Mouse (Mus musculus) splenic B cell, adult 2 months (primary cell): Measurements from ENCODE around the gene Dync1li2.

Experiments used
- DNase-seq: peaks from one replicate; pipeline ENCODE4 v3.0.0-alpha.2; 2011; ENCODE audit warnings: low read depth, low spot score
- H3K27me3 ChIP-seq: 2 replicates; pipeline ENCODE4 v1.6.1; 2012; ENCODE audit warnings: mild to moderate bottlenecking, low read length, moderate library complexity, mixed read lengths; ENCODE audit not compliant: control insufficient read depth, poor library complexity, insufficient read depth, severe bottlenecking
- H3K36me3 ChIP-seq: 2 replicates; pipeline ENCODE4 v1.6.1; 2012; ENCODE audit warnings: mild to moderate bottlenecking, low read length, moderate library complexity, mixed read lengths; ENCODE audit not compliant: control insufficient read depth, poor library complexity, insufficient read depth, severe bottlenecking

Dync1li2 gene

DNA sequence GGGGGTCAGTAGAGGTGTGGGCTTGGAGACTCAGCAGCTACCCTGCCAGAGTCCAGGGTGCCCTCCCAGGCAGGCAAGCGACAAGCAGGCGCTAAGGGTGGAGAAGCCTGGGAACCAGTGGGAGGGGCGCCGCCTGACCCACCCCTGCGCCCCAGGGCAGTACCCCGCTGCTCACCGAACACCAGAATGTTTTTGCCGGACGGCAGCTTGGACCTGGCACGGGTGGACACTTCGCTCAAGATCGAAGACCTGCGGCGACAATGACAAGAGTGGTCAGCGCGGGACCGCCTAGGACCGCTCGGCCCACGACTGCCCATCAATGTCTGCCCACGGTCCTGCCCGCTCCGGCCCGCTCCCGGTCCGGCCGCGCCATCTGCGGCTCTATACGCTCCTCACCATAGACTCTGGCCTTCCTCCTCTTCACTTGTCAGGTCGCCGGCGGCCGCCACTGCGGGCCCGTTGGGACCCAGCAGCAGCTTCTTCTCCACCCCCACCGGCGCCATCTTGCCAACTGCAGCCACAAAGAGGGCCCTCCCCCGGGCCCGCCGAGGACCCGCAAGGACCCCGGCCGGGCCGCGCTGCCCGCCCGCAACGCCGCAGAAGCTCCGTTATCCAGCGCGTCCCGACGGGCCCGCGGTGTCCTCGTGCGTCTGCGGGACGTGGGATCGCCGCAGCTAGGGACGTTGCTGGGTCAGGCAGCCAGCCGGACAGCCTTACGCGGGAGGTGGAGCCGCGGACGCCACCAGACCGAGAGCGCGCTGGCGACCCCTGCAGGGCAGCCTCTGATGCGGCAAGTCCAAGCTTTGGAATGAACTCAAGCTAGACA is at the start of gene Dync1li2:
Gene Dync1li2 (minus strand): TSS at position 749 of the 826 bp plus-strand sequence.
- DNase-seq = peak; percentile 92
- Histone ChIP-seq H3K36me3 (peaks cover 3% of the 10 kb centered on the region), H3K27me3 (no peaks in the 10 kb centered on the region)

DNA sequence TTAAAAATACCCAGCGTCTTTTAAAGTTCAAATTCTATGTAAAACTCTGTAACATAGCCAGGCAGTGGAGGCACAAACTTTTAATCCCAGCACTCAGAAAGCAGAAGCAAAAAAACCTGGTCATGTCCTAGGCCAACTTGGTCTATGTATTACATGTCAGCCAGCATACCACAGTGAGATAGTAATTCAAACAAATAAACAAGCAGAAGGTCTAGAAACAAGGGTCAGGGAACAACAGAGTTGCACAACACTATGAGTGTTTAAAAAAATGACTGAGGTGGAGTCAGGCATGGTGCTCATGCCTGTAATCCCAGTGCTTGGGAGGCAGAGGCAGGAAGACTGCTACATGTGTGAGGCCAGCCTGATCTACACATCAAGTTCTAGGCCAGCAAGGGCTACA is 36.2 kb upstream of the Dync1li2 start:
- no peak for DNase-seq
- no peaks in the 10 kb centered on the region for H3K27me3 ChIP-seq
- no peaks in the 10 kb centered on the region for H3K36me3 ChIP-seq

DNA sequence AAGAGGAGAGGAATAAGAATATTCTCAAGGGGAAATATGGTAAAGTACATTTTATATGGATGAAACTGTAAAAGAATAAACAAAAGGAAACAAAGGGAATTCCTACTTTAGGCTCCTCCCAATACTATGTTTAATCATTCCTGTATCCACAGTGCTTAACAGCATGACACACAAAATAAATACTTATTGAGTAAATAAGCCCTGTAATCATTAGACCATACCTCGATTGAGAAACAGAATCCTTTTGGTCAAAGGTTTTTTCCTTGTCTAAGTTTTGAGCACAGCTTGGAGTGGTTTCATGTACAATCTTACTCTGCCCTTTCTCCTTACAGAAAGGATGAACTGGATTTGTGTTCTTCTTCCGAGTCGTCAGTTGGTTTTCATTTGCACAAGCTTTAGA is 29.6 kb upstream of the Dync1li2 start:
- Histone ChIP-seq H3K36me3 (no peaks in the 10 kb centered on the region), H3K27me3 (no peaks in the 10 kb centered on the region)
- DNase-seq = no peak

DNA sequence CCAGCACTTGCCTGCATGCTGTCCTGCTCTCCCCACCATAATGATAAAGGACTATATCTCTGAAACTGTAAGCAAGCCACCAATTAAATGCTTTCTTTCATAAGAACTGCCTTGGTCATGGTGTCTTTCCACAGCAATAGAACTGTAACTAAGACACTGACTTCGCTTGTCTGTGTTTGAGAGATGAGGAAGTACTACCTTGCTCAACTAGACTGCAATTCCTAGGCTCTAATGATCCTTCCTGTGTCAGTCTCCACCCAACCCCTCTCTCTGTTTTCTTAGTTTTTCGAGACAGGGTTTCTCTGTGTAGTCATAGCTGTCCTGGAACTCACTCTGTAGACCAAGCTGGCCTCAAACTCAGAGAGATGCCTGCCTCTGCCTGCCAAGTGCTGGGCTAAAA is 24.6 kb upstream of the Dync1li2 start:
- no peak for DNase-seq
- no peaks in the 10 kb centered on the region for H3K27me3 ChIP-seq
- H3K36me3 ChIP-seq = no peaks in the 10 kb centered on the region

DNA sequence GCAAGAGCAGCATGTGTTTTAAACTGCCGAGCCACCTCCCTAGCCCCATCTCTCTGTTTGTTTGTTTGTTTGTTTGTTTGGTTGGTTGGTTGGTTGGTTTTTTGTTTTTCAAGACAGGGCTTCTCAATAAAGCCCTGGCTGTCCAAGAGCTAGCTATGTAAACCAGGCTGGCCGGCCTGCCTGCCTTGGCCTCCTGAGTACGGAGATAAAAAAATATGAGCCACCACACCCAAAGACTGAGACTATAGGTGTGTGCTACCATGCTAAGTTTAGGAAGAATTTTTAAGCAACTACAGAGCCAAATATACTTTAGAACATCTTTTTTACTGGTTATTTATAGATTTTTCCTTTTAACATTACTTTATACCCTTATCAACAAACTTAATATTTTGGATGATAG is 9.3 kb upstream of the Dync1li2 start:
- no peaks in the 10 kb centered on the region for H3K36me3 ChIP-seq
- no peaks in the 10 kb centered on the region for H3K27me3 ChIP-seq
- no peak for DNase-seq

DNA sequence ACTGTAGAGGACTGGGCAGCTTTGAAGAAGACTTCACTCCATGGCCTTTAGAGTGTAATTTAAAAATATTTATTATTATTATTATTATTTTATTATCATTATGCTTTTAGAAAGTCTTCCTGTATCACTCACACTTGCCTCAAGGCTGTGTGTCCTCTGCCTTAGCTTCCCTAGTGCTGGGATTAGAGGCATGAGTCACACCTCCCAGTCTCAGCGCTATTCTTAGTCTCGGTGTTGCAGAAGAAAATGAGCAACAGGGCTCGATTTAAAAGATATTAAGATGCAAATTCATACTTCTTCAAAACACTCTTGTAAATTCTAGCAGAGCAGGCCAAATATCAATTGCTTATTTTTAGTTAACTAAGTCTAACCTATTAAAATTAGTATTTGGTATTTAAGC is 5.9 kb upstream of the Dync1li2 start:
- no peak for DNase-seq
- Histone ChIP-seq H3K27me3 (no peaks in the 10 kb centered on the region), H3K36me3 (no peaks in the 10 kb centered on the region)

DNA sequence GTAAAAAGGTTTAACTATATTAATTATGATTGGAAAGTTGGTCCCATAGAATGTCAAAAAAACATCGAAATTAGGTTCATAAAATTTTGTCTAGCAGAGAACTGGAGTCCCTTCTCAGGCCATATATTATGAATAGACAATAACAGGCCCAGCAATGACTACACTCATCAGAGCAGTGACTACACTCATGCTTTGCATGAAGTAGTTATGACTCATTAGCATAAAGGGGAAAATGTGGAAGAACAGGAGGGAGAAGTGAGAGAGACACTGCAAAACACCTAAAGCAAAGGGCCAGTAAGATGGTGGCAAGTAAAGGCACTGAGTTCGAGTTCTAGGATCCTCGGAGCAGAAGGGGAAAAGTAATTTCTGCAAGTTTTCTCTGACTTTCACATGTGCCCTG is 3.2 kb upstream of the Dync1li2 start:
- Histone ChIP-seq H3K27me3 (no peaks in the 10 kb centered on the region), H3K36me3 (no peaks in the 10 kb centered on the region)
- no peak for DNase-seq

DNA sequence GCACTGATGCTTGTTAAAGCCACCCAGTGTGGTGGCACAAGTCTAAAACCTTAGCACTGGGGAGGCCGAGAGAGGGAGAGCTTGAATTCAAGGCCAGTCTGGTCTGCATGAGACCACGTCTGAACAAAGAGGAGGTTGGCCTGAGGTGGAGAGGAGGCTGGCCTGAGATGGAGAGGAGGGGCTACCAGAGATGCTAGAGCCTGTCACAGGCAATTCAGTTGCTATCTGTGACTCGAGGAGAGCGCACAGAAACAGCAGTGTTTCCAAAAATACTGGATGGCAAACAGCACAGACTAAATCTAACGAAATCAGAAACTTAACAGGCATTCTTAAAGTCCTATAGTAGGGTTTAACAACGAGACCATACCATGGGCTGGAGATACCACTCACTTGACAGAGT is 2.4 kb upstream of the Dync1li2 start:
- no peak for DNase-seq
- Histone ChIP-seq H3K36me3 (peaks cover 3% of the 10 kb centered on the region; the same call in 1 of the 2 replicates), H3K27me3 (no peaks in the 10 kb centered on the region)

DNA sequence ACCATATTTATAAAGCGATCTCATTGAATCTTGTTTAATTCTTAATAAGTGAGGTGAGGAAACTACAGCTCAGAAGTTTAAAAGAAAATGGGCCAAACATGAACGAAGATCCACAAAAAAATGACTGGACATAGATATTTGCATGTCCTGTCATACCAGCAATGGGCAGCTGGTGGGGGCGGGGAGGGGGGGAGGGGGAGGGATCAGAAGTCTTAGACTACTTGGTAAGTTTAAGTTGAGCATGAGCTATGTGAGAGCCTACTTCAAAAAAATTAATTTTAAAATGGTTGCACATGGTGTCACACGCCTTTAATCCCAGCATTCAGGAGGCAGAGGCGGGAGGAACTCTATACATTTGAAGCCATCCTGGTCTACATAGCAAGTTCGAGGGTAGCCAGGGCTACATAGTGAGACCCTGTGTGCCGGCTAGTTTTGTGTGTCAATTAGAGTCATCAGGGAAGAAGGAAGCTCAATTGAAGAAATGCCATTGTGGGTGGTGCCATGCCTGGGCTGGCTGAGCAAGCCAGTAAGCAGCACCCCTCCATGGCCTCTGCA is 355 bp upstream of the Dync1li2 start:
- DNase-seq = no peak
- Histone ChIP-seq H3K36me3 (peaks cover 3% of the 10 kb centered on the region), H3K27me3 (no peaks in the 10 kb centered on the region)

DNA sequence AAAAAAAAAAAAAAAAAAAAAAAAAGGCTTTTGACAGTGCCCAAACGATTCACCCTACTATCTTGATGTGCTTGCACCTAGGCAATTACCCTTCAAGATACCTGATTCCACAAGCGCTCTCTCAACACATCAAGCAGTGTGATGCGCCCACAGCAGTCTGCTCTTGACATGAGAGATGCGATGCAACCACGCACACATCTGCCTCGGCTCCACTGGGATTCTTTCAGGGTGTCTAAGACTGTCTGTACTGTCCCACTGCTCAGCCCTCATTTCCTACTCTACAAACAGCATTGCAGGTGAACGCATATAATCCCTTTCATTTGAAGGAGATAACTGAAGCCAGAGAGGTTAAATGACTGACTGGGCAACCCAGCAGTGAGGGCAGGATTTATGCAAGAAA is 1.2 kb downstream of the Dync1li2 start:
- H3K36me3 ChIP-seq = peaks cover 5% of the 10 kb centered on the region
- DNase-seq = no peak
- H3K27me3 ChIP-seq = no peaks in the 10 kb centered on the region

DNA sequence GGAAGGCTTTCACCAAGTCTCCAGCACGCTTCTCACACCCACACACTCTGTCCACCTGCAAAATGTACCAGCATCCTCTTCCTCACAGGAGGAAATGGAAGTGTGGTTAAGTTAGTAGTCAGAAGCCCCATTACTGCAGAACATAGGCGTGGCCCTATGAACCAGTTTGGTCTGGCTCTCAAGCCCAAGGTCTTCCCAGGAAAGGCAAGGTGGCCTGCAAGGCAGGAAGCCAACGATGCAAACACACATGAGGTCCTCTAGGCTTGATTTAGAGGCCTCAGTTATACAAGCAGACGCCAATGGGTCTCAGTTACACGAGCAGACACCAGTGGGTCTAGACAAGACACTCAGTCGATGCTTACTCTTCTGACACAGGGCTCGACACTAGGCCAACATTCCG is 3.4 kb downstream of the Dync1li2 start:
- no peaks in the 10 kb centered on the region for H3K27me3 ChIP-seq
- peaks cover 11% of the 10 kb centered on the region for H3K36me3 ChIP-seq
- DNase-seq = no peak

DNA sequence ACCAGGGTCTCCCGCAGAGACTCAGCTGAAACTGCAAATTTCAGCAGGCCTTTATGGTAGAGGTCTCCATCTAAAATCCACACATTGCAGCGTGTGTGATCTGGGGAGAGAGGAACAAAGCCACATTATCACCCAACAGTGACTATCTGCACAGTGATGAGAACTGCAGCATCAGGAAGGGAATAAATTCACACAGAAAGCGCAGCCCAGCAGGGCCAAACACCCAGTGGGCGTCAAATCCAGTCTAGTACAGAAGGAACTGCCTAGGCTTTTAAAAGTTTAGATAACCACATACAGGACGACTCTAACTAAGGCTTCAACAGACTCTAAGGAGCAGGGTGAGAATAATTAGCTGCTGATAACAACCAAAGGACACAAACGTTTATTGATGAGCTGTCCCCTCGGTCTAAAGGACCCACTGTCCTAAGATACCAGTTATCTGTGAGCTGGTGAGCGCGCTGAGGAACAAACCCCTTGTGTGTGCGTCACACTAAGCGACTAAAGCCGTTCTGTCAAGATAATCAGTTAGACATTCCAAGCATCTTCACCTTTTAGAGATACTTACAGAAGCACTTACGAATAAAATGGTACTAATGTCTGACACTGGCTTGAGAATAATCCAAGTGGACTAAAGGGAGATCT is 5.2 kb downstream of the Dync1li2 start:
- no peak for DNase-seq
- Histone ChIP-seq H3K27me3 (no peaks in the 10 kb centered on the region), H3K36me3 (peaks cover 11% of the 10 kb centered on the region)

DNA sequence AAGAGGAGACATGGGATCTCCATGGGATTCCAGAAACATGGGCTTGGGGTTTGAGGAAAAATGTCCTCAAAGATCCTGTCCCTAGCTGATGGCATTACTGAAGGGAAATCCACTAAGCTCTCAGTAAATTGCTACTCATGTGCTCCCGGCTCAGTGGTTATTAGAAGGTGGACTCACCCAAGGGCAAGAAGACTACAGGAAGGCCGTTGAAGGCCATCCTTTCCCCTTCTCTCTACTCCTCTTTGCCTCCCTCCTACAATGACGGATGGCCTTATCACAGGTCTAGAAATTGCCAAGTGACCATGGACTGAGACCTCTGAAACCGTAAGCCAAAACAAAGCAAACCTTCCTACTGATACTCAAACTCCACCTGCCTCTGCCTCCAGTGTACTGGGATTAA is 6.3 kb downstream of the Dync1li2 start:
- peaks cover 11% of the 10 kb centered on the region for H3K36me3 ChIP-seq
- H3K27me3 ChIP-seq = no peaks in the 10 kb centered on the region
- no peak for DNase-seq

DNA sequence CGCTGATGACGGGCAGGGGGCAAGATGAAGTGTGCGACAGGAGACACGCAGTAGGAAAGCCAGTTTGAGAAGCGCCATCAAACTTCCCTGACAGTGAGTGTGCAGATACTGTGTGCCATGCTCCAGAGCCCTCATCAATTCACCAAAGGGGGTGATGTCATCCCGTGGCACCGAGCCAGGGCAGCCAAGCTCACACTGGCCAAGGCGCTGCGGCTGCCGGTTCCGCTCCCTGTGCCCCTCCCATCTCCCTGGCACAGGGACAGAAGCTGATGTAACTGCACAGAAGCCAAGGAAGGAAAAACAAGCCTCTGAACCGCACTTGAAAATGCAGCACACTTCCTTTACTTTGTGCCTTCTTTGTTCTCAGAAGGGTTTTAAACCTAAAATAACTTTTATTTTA is 6.8 kb downstream of the Dync1li2 start:
- peak; percentile 80 for DNase-seq
- Histone ChIP-seq H3K36me3 (peaks cover 11% of the 10 kb centered on the region), H3K27me3 (no peaks in the 10 kb centered on the region)

DNA sequence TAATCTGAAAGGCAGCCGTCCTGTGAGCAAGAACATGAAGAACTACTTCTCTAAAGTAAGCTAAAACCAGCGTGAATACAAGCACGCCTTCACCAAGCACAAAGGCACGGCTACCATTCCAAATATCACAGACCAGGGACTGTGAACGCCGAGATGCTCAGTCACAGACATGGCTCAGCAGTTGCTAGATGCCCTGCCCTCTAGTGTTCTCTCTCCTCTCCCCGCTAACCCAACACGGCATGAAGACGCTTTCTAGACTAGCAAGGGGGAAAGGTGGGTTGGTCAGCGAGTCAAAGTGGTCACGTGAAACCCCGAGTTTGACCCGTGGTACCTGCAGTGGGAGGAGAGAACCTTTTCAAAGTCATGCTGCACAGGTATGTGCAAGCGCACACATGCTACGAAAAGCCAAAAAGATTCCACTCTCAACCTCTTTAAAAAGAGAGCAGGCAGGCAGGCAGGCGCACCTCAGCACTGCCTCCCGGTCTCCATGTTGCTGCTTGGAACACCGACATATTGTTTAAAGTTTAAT is 8.0 kb downstream of the Dync1li2 start:
- DNase-seq = no peak
- Histone ChIP-seq H3K36me3 (peaks cover 9% of the 10 kb centered on the region), H3K27me3 (no peaks in the 10 kb centered on the region)
